Mouse (Mus musculus) liver, embryonic 14.5 days (tissue): ENCODE data around the gene Gm26602. TPM values are rescaled to one million over a fixed set of nuclear protein-coding genes. Genes with fewer than 3 reads are reported as not detected.

ENCODE experiments used
- ATAC-seq: fragments of 200-750 bp; cut with Nextera tagmentation; 2 replicates; pipeline ENCODE4 v1.8.0; 2017; ENCODE audit warnings: moderate number of reproducible peaks, mild to moderate bottlenecking, moderate library complexity; ENCODE audit not compliant: insufficient read depth
- DNase-seq, 3 experiments: peaks; one replicate each; pipeline ENCODE4 v3.0.0-alpha.2; 2012 to 2013; ENCODE audit warnings: low read depth in 3 of 3, low spot score in 3 of 3
- H3K27ac ChIP-seq: fragments of 300-500 bp; sonication (generic); 2 replicates; pipeline ENCODE4 v1.5.1; 2014; ENCODE audit warnings: moderate library complexity, mild to moderate bottlenecking, control low read depth, inconsistent platforms
- H3K27me3 ChIP-seq: fragments of 300-500 bp; sonication (generic); 2 replicates; pipeline ENCODE4 v1.6.1; 2014; ENCODE audit warnings: mild to moderate bottlenecking, low read length, moderate library complexity; ENCODE audit not compliant: control insufficient read depth, insufficient read depth
- H3K36me3 ChIP-seq: fragments of 300-500 bp; sonication (generic); replicated peaks from 2 replicates; pipeline ENCODE4 v1.6.1; 2014; ENCODE audit warnings: low read depth; ENCODE audit not compliant: control insufficient read depth, insufficient read depth
- H3K4me1 ChIP-seq, 2 experiments: fragments of 200-500 bp in 1 of 2; fragments of 300-500 bp in 1 of 2; sonication (generic) in 1 of 2; replicated peaks; 2 replicates each; pipeline ENCODE4 v1.6.1; 2012 to 2014; ENCODE audit warnings: antibody characterized with exemption in 1 of 2, inconsistent platforms in 1 of 2, low read length in 1 of 2; ENCODE audit not compliant: control insufficient read depth in 2 of 2, insufficient read depth in 2 of 2
- H3K4me2 ChIP-seq: fragments of 300-500 bp; sonication (generic); 2 replicates; pipeline ENCODE4 v1.6.1; 2014; ENCODE audit warnings: low read depth, mild to moderate bottlenecking, control low read depth, moderate library complexity
- H3K4me3 ChIP-seq, 2 experiments: fragments of 200-500 bp in 1 of 2; fragments of 300-500 bp in 1 of 2; sonication (generic) in 1 of 2; 2 replicates each; pipeline ENCODE4 v1.5.1; 2012 to 2014; ENCODE audit warnings: low read depth in 2 of 2, low read length in 2 of 2, mild to moderate bottlenecking in 2 of 2, control low read depth in 1 of 2, inconsistent platforms in 1 of 2, moderate library complexity in 1 of 2; ENCODE audit not compliant: insufficient read depth in 1 of 2
- H3K9ac ChIP-seq: fragments of 300-500 bp; sonication (generic); replicated peaks from 2 replicates; pipeline ENCODE4 v1.6.1; 2014; ENCODE audit warnings: mild to moderate bottlenecking, control low read depth, moderate library complexity
- H3K9me3 ChIP-seq: fragments of 300-500 bp; sonication (generic); 2 replicates; pipeline ENCODE4 v1.6.1; 2016; ENCODE audit warnings: low read length, mixed read lengths; ENCODE audit not compliant: control insufficient read depth
- CTCF ChIP-seq: IDR thresholded peaks from 2 replicates; pipeline ENCODE4 v1.5.1; 2016; ENCODE audit warnings: antibody characterized with exemption, low read depth, control low read depth
- EP300 ChIP-seq: IDR thresholded peaks from 2 replicates; pipeline ENCODE4 v1.6.1; 2016; ENCODE audit warnings: antibody characterized with exemption, low read depth
- WGBS: fragments of 180-500 bp; shearing (Covaris S2); extraction: QIAGEN DNeasy Blood & Tissue Kit; methylation state at CpG from one replicate; pipeline ENCODE4 v1.1.7; 2014; ENCODE audit not compliant: insufficient replicate concordance; 5-methylcytosine and 5-hydroxymethylcytosine counted together
- polyA plus RNA-seq, 2 experiments: library from polyadenylated mRNA; depleted of rRNA in 1 of 2; stranded (reverse) in 1 of 2; unstranded in 1 of 2; fragments of >200 nt; fragmentation: Nextera tagmentation in 1 of 2; extraction: Ambion mirVana in 1 of 2; gene quantifications; 2 replicates each; pipeline versions ENCODE4 v1.2.1 to v1.2.3; 2012 to 2014

Gm26602 gene
- polyA plus RNA-seq, 2 experiments: not detected

- ATAC-seq: no peak
- H3K27me3 ChIP-seq: no peaks in the 10 kb centered on the region
- H3K9me3 ChIP-seq: no peaks in the 10 kb centered on the region
- H3K4me1 ChIP-seq: peaks cover 15 to 33% of the 10 kb centered on the region in 2 experiments
- TF ChIP-seq EP300 (no peak), CTCF (no peak)
- 24% methylated on average over 7 of the region's 7 CpGs for WGBS
- no peak for DNase-seq
- H3K4me2 ChIP-seq: no peak overlapping the region
- no peak overlapping the region for H3K9ac ChIP-seq
- H3K27ac ChIP-seq: no peak overlapping the region
- H3K4me3 ChIP-seq: no peak overlapping the region
- no peaks in the 10 kb centered on the region for H3K36me3 ChIP-seq
Measured at GRCm38 (mm10) chr10:79940749-79941148, 30.1 kb downstream of the Gm26602 start.

GRCm38 (mm10) chr10:79942988-79943387, 32.3 kb downstream of the Gm26602 start:
- Histone ChIP-seq H3K9me3 (no peaks in the 10 kb centered on the region), H3K4me1 (peaks cover 28 to 36% of the 10 kb centered on the region in 2 experiments), H3K36me3 (no peaks in the 10 kb centered on the region), H3K27me3 (no peaks in the 10 kb centered on the region), H3K4me3 (no peak overlapping the region), H3K4me2 (no peak overlapping the region), H3K27ac (no peak overlapping the region; the same call in 1 of the 2 replicates), H3K9ac (no peak overlapping the region)
- 68% methylated on average over 1 of the region's 1 CpGs for WGBS
- no peak for ATAC-seq
- TF ChIP-seq CTCF (no peak), EP300 (no peak)
- no peak for DNase-seq

- WGBS: 38% methylated on average over 9 of the region's 9 CpGs
- no peak overlapping the region for H3K9ac ChIP-seq
- DNase-seq (no peak), ATAC-seq (no peak)
- H3K36me3 ChIP-seq: no peaks in the 10 kb centered on the region
- H3K4me1 ChIP-seq: peaks cover 28 to 34% of the 10 kb centered on the region in 2 experiments
- no peaks in the 10 kb centered on the region for H3K27me3 ChIP-seq
- no peaks in the 10 kb centered on the region for H3K9me3 ChIP-seq
- TF ChIP-seq EP300 (no peak), CTCF (no peak)
- no peak overlapping the region for H3K27ac ChIP-seq
- no peak overlapping the region for H3K4me3 ChIP-seq
- H3K4me2 ChIP-seq: no peak overlapping the region; the same call in 1 of the 2 replicates
Measured at GRCm38 (mm10) chr10:79943471-79943901, 32.8 kb downstream of the Gm26602 start.

GRCm38 (mm10) chr10:79945507-79946234, 35.0 kb downstream of the Gm26602 start:
- DNase-seq (no peak), ATAC-seq (no peak)
- Histone ChIP-seq H3K27ac (no peak overlapping the region; the same call in 1 of the 2 replicates), H3K27me3 (no peaks in the 10 kb centered on the region), H3K9me3 (no peaks in the 10 kb centered on the region), H3K4me2 (peak overlapping the region; percentile 27), H3K9ac (no peak overlapping the region), H3K36me3 (no peaks in the 10 kb centered on the region), H3K4me1 (peaks cover 28 to 38% of the 10 kb centered on the region in 2 experiments), H3K4me3 (no peak overlapping the region)
- WGBS: 50% methylated on average over 16 of the region's 16 CpGs
- no peak for TF ChIP-seq EP300
- TF ChIP-seq CTCF: no peak

GRCm38 (mm10) chr10:79946752-79947322, 36.2 kb downstream of the Gm26602 start:
- Histone ChIP-seq H3K9ac (no peak overlapping the region; the same call in 1 of the 2 replicates), H3K4me1 (peaks cover 28 to 38% of the 10 kb centered on the region in 2 experiments), H3K27ac (peak overlapping the region; percentile 29), H3K9me3 (no peaks in the 10 kb centered on the region), H3K27me3 (no peaks in the 10 kb centered on the region), H3K4me2 (peak overlapping the region; percentile 27), H3K36me3 (no peaks in the 10 kb centered on the region), H3K4me3 (no peak overlapping the region; a peak in 1 of 4 replicates)
- peak; percentile 64 for ATAC-seq
- no peak for TF ChIP-seq CTCF
- TF ChIP-seq EP300: no peak
- WGBS: 5% methylated on average over 7 of the region's 7 CpGs
- DNase-seq: no peak
